Mouse (Mus musculus) cortical plate, adult 2 months (tissue): ENCODE data around the gene Dimt1.

ENCODE experiments used
- CTCF ChIP-seq: fragments of 200-500 bp; IDR thresholded peaks from 2 replicates; pipeline ENCODE4 v1.5.1; 2011; ENCODE audit warnings: mild to moderate bottlenecking, control low read depth, low read length; ENCODE audit not compliant: insufficient read depth; ENCODE audit errors: extremely low read depth
- POLR2A ChIP-seq: fragments of 200-500 bp; IDR thresholded peaks from 2 replicates; pipeline ENCODE4 v1.6.1; 2011; ENCODE audit warnings: mild to moderate bottlenecking, low read length, control low read depth; ENCODE audit not compliant: insufficient read depth; ENCODE audit errors: extremely low read depth

DNA sequence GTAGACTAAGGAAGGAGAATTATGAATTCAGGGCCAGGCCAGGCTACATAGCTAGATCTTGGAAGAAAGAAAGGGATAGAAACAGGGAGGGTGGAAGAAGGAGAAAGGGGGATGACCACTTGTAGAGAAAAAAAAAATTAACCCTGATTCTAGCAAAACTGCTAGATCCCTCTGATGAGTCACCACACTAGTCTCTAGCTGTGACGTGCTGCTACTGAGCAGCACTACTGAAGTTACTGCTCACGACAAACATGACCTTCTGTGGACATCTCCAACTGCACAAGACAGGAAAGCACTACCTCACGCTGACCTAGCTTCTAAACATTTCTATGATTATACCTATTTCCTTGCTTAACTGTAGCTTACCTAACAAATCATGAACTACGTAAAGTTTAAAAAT is 18.6 kb upstream of the Dimt1 start:
- TF ChIP-seq CTCF (no peak), POLR2A (no peak)
